Mouse (Mus musculus) lung, embryonic 14.5 days (tissue): ENCODE measurements around the gene Eps15l1. TPM values are rescaled to one million over a fixed set of nuclear protein-coding genes. Genes with fewer than 3 reads are reported as not detected.

Experiments used
- ATAC-seq: fragments of 200-750 bp; cut with Nextera tagmentation; 2 replicates; pipeline ENCODE4 v1.8.0; 2017; ENCODE audit warnings: mild to moderate bottlenecking, moderate TSS enrichment, moderate library complexity; ENCODE audit not compliant: insufficient read depth
- DNase-seq: peaks from one replicate; pipeline ENCODE4 v3.0.0-alpha.2; 2015
- H3K27ac ChIP-seq: fragments of 300-500 bp; sonication (generic); 2 replicates; pipeline ENCODE4 v1.5.1; 2014; ENCODE audit warnings: low read depth, mild to moderate bottlenecking, moderate library complexity
- H3K27me3 ChIP-seq: fragments of 300-500 bp; sonication (generic); 2 replicates; pipeline ENCODE4 v1.6.1; 2014; ENCODE audit warnings: low read length, control low read depth; ENCODE audit not compliant: insufficient read depth
- H3K36me3 ChIP-seq: fragments of 300-500 bp; sonication (generic); 2 replicates; pipeline ENCODE4 v1.6.1; 2014; ENCODE audit warnings: control low read depth; ENCODE audit not compliant: insufficient read depth
- H3K4me1 ChIP-seq: fragments of 300-500 bp; sonication (generic); 2 replicates; pipeline ENCODE4 v1.6.1; 2014; ENCODE audit warnings: antibody characterized with exemption, control low read depth; ENCODE audit not compliant: insufficient read depth
- H3K4me2 ChIP-seq: fragments of 300-500 bp; sonication (generic); 2 replicates; pipeline ENCODE4 v1.6.1; 2014; ENCODE audit warnings: mild to moderate bottlenecking
- H3K4me3 ChIP-seq: fragments of 300-500 bp; sonication (generic); 2 replicates; pipeline ENCODE4 v1.5.1; 2014; ENCODE audit warnings: low read depth, low read length
- H3K9ac ChIP-seq: fragments of 300-500 bp; sonication (generic); 2 replicates; pipeline ENCODE4 v1.6.1; 2014
- H3K9me3 ChIP-seq: fragments of 300-500 bp; sonication (generic); 2 replicates; pipeline ENCODE4 v1.6.1; 2016; ENCODE audit warnings: low read depth, low read length, control low read depth
- CTCF ChIP-seq: IDR thresholded peaks from 2 replicates; pipeline ENCODE4 v1.5.1; 2016; ENCODE audit warnings: antibody characterized with exemption, low read depth
- WGBS: fragments of 180-500 bp; shearing (Covaris S2); extraction: QIAGEN DNeasy Blood & Tissue Kit; methylation state at CpG from one replicate; pipeline ENCODE4 v1.1.7; 2014; 5-methylcytosine and 5-hydroxymethylcytosine counted together
- polyA plus RNA-seq: library from polyadenylated mRNA; unstranded; fragments of >200 nt; fragmentation: Nextera tagmentation; extraction: Ambion mirVana; gene quantifications from 2 replicates; pipeline ENCODE4 v1.2.1, GENCODE M21; 2014

Gene Eps15l1
- polyA plus RNA-seq, 1 experiment from 2014 or later = 69.4 TPM

- H3K4me1 ChIP-seq = no peaks in the 10 kb centered on the region
- DNase-seq (no peak), ATAC-seq (no peak)
- peaks cover 23% of the 10 kb centered on the region for H3K27me3 ChIP-seq
- 46% methylated on average over 25 of the region's 25 CpGs for WGBS
- no peaks in the 10 kb centered on the region for H3K9me3 ChIP-seq
- TF ChIP-seq CTCF = no peak
- H3K4me3 ChIP-seq = peak overlapping the region; percentile 56
- H3K27ac ChIP-seq = no peak overlapping the region
- peak overlapping the region; percentile 56; the same call in 1 of the 2 replicates for H3K9ac ChIP-seq
- H3K36me3 ChIP-seq = no peaks in the 10 kb centered on the region
- H3K4me2 ChIP-seq = peak overlapping the region; percentile 94
Measured at GRCm38 (mm10) chr8:72320803-72321583, 100.3 kb downstream of the Eps15l1 start.

DNA sequence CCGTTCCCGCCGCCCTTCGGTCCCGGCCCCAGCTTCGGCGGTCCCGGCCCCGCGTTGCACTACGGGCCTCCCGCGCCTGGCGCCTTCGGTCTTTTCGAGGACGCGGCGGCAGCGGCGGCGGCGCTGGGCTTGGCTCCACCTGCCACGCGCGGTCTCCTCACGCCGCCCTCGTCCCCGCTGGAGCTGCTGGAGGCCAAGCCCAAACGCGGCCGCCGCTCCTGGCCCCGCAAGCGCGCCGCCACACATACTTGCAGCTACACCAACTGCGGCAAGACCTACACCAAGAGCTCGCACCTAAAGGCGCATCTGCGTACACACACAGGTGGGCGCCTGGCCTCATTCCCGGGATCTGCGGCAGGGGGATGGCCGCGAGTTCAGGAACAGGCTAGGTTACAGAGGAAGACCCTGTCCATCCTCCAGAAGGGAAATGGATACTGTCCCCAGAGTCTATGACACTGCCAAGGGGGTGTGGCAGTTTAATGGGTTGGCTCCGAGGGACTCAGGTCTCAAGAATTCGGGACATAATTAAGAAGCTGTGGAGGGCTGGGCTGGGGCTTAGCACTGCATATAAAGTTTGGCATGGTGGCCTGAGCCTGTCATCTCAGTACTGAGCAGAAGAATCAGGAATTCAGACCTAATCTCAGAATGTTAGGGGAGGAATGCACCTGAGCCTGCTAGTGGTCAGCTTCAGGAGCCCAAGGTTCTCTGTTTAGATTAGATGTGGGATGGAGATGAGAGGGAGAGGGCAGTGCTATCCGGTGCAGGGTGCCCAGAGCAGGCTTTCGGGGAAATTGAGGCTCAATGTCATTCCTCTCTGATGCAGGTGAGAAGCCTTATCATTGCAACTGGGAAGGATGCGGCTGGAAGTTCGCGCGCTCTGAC lies 101.1 kb downstream of the Eps15l1 start:
- ATAC-seq (no peak), DNase-seq (no peak)
- TF ChIP-seq CTCF = no peak
- no peaks in the 10 kb centered on the region for H3K9me3 ChIP-seq
- WGBS = 4% methylated on average over 55 of the region's 55 CpGs
- peaks cover 23% of the 10 kb centered on the region for H3K27me3 ChIP-seq
- peak overlapping the region; percentile 56 for H3K9ac ChIP-seq
- H3K27ac ChIP-seq = no peak overlapping the region
- peak overlapping the region; percentile 56 for H3K4me3 ChIP-seq
- no peaks in the 10 kb centered on the region for H3K36me3 ChIP-seq
- peak overlapping the region; percentile 94 for H3K4me2 ChIP-seq
- no peaks in the 10 kb centered on the region for H3K4me1 ChIP-seq

DNA sequence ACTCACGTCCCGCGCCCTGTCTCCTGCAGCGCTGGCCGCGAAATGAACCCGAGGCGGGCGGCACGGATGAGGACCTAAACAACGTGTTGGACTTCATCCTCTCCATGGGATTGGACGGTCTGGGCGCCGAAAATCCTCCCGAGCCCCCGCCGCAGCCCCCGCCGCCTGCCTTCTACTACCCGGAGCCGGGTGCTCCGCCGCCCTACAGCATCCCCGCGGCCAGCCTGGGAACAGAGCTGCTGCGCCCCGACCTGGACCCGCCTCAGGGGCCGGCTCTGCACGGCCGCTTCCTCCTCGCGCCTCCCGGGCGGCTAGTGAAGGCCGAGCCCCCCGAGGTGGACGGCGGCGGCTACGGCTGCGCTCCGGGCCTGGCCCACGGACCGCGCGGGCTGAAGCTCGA lies 101.9 kb downstream of the Eps15l1 start:
- Histone ChIP-seq H3K27me3 (peaks cover 23% of the 10 kb centered on the region), H3K27ac (0 out of 2 replicates have a peak overlapping the region, but pooled peaks have one; percentile 24), H3K36me3 (no peaks in the 10 kb centered on the region), H3K9ac (peak overlapping the region; percentile 56), H3K4me1 (no peaks in the 10 kb centered on the region), H3K4me2 (peak overlapping the region; percentile 94), H3K9me3 (no peaks in the 10 kb centered on the region), H3K4me3 (peak overlapping the region; percentile 56)
- no peak for TF ChIP-seq CTCF
- WGBS = under 1% methylated on average over 48 of the region's 48 CpGs
- peak; percentile 31 for DNase-seq
- ATAC-seq = peak; percentile 11; the same call in 1 of the 2 replicates

GRCm38 (mm10) chr8:72318801-72319322 lies 102.4 kb downstream of the Eps15l1 start, which contains the start of gene Klf2:
Gene Klf2 (plus strand): TSS chr8:72319033.
- under 1% methylated on average over 45 of the region's 46 CpGs for WGBS
- H3K4me3 ChIP-seq = peak within 1 kb of the TSS; percentile 56
- ATAC-seq = peak; percentile 98
- H3K36me3 ChIP-seq = no peaks in the 10 kb centered on the region
- H3K4me1 ChIP-seq = no peaks in the 10 kb centered on the region
- TF ChIP-seq CTCF = no peak
- H3K27me3 ChIP-seq = peaks cover 23% of the 10 kb centered on the region
- DNase-seq = peak; percentile 98
- H3K9ac ChIP-seq = peak within 1 kb of the TSS; percentile 56
- H3K9me3 ChIP-seq = no peaks in the 10 kb centered on the region
- H3K4me2 ChIP-seq = peak within 1 kb of the TSS; percentile 94
- H3K27ac ChIP-seq = 0 out of 2 replicates have a peak within 1 kb of the TSS, but pooled peaks have one; percentile 24

- DNase-seq = no peak
- no peaks in the 10 kb centered on the region for H3K4me1 ChIP-seq
Measured at GRCm38 (mm10) chr8:72317741-72318301, 103.4 kb downstream of the Eps15l1 start.

GRCm38 (mm10) chr8:72316053-72316695 lies 105.1 kb downstream of the Eps15l1 start:
- peaks cover 18% of the 10 kb centered on the region for H3K27me3 ChIP-seq
- no peak for ATAC-seq
- no peaks in the 10 kb centered on the region for H3K4me1 ChIP-seq
- DNase-seq = no peak
- 52% methylated on average over 10 of the region's 10 CpGs for WGBS
- no peaks in the 10 kb centered on the region for H3K9me3 ChIP-seq
- no peak overlapping the region for H3K4me2 ChIP-seq
- TF ChIP-seq CTCF = no peak
- no peak overlapping the region for H3K27ac ChIP-seq
- no peak overlapping the region for H3K9ac ChIP-seq
- no peak overlapping the region for H3K4me3 ChIP-seq
- H3K36me3 ChIP-seq = no peaks in the 10 kb centered on the region

More at GRCm38 (mm10) chr8:72317741-72318301, 103.4 kb downstream of the Eps15l1 start:
- no peak overlapping the region for H3K27ac ChIP-seq
- peaks cover 23% of the 10 kb centered on the region for H3K27me3 ChIP-seq
- TF ChIP-seq CTCF = no peak
- ATAC-seq = no peak
- no peak overlapping the region for H3K9ac ChIP-seq
- no peaks in the 10 kb centered on the region for H3K36me3 ChIP-seq
- WGBS = 41% methylated on average over 5 of the region's 5 CpGs
- H3K4me3 ChIP-seq = no peak overlapping the region
- H3K4me2 ChIP-seq = no peak overlapping the region
- no peaks in the 10 kb centered on the region for H3K9me3 ChIP-seq
